Mouse (Mus musculus) limb, embryonic 14.5 days (tissue): ENCODE results near the gene Bclaf1. TPM values are rescaled to one million over a fixed set of nuclear protein-coding genes. Genes with fewer than 3 reads are reported as not detected.

Experiments
- ATAC-seq: fragments of 200-750 bp; cut with Nextera tagmentation; 2 replicates; pipeline ENCODE4 v1.8.0; 2017; ENCODE audit warnings: low read depth, moderate number of reproducible peaks, moderate TSS enrichment; ENCODE audit not compliant: low FRiP score
- DNase-seq: peaks from one replicate; pipeline ENCODE4 v3.0.0-alpha.2; 2015; ENCODE audit warnings: low spot score
- H3K27ac ChIP-seq: fragments of 300-500 bp; sonication (generic); replicated peaks from 2 replicates; pipeline ENCODE4 v1.5.1; 2014; ENCODE audit warnings: low read depth, mild to moderate bottlenecking, low read length, moderate library complexity, mixed read lengths
- H3K27me3 ChIP-seq: fragments of 300-500 bp; sonication (generic); 2 replicates; pipeline ENCODE4 v1.6.1; 2014; ENCODE audit warnings: low read length, mixed read lengths; ENCODE audit not compliant: control insufficient read depth, insufficient read depth
- H3K36me3 ChIP-seq: fragments of 300-500 bp; sonication (generic); 2 replicates; pipeline ENCODE4 v1.6.1; 2014; ENCODE audit warnings: mild to moderate bottlenecking, low read length, moderate library complexity, mixed read lengths; ENCODE audit not compliant: control insufficient read depth, insufficient read depth
- H3K4me1 ChIP-seq: fragments of 300-500 bp; sonication (generic); 2 replicates; pipeline ENCODE4 v1.6.1; 2014; ENCODE audit warnings: antibody characterized with exemption, low read length, mixed read lengths; ENCODE audit not compliant: control insufficient read depth, insufficient read depth
- H3K4me2 ChIP-seq: fragments of 300-500 bp; sonication (generic); replicated peaks from 2 replicates; pipeline ENCODE4 v1.6.1; 2014; ENCODE audit warnings: low read depth, mild to moderate bottlenecking, low read length, moderate library complexity; ENCODE audit not compliant: severe bottlenecking
- H3K4me3 ChIP-seq: fragments of 300-500 bp; sonication (generic); replicated peaks from 2 replicates; pipeline ENCODE4 v1.5.1; 2014; ENCODE audit warnings: low read length
- H3K9ac ChIP-seq: fragments of 300-500 bp; sonication (generic); 2 replicates; pipeline ENCODE4 v1.6.1; 2014; ENCODE audit warnings: mild to moderate bottlenecking, low read depth, low read length, moderate library complexity; ENCODE audit not compliant: severe bottlenecking
- H3K9me3 ChIP-seq: fragments of 300-500 bp; sonication (generic); 2 replicates; pipeline ENCODE4 v1.6.1; 2016; ENCODE audit warnings: low read length; ENCODE audit not compliant: control insufficient read depth
- POLR2A ChIP-seq: fragments of 200-500 bp; IDR thresholded peaks from 2 replicates; pipeline ENCODE4 v1.8.0; 2012; ENCODE audit warnings: inconsistent platforms, mild to moderate bottlenecking, moderate library complexity, borderline replicate concordance; ENCODE audit not compliant: insufficient read depth, insufficient read length; ENCODE audit errors: extremely low read depth
- WGBS: fragments of 180-500 bp; shearing (Covaris S2); extraction: QIAGEN DNeasy Blood & Tissue Kit; methylation state at CpG from one replicate; pipeline ENCODE4 v1.1.7; 2014; 5-methylcytosine and 5-hydroxymethylcytosine counted together
- polyA plus RNA-seq, 2 experiments: library from polyadenylated mRNA; depleted of rRNA in 1 of 2; stranded (reverse) in 1 of 2; unstranded in 1 of 2; fragments of >200 nt; fragmentation: Nextera tagmentation in 1 of 2; extraction: Ambion mirVana in 1 of 2; gene quantifications; 2 replicates each; pipeline versions ENCODE4 v1.2.1 to v1.2.3; 2012 to 2014

Bclaf1 gene
- polyA plus RNA-seq, 2 experiments = 88.4 to 129 TPM

DNA sequence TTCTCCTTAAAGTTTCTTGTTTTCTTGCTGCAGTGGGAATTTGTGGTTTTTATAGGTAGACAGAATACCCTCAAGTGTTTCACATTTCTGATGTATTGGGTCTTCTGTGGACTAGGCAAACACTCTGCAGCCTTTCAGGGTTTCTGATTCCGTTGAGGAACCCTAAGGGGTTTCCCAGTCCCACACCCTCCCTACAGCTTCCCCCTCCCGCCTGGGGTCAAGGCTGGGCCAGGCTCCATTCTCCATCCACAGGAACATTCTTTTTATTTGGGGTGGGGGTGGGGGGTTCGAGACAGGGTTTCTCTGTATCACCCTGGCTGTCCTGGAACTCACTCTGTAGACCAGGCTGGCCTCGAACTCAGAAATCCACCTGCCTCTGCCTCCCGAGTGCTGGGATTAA lies 13.2 kb upstream of the Bclaf1 start:
- Histone ChIP-seq H3K27ac (no peak overlapping the region), H3K9ac (no peak overlapping the region), H3K27me3 (no peaks in the 10 kb centered on the region), H3K36me3 (no peaks in the 10 kb centered on the region), H3K4me3 (no peak overlapping the region), H3K9me3 (no peaks in the 10 kb centered on the region), H3K4me1 (no peaks in the 10 kb centered on the region), H3K4me2 (no peak overlapping the region)
- DNase-seq = no peak
- TF ChIP-seq POLR2A = no peak
- WGBS = 77% methylated on average over 5 of the region's 5 CpGs
- no peak for ATAC-seq

DNA sequence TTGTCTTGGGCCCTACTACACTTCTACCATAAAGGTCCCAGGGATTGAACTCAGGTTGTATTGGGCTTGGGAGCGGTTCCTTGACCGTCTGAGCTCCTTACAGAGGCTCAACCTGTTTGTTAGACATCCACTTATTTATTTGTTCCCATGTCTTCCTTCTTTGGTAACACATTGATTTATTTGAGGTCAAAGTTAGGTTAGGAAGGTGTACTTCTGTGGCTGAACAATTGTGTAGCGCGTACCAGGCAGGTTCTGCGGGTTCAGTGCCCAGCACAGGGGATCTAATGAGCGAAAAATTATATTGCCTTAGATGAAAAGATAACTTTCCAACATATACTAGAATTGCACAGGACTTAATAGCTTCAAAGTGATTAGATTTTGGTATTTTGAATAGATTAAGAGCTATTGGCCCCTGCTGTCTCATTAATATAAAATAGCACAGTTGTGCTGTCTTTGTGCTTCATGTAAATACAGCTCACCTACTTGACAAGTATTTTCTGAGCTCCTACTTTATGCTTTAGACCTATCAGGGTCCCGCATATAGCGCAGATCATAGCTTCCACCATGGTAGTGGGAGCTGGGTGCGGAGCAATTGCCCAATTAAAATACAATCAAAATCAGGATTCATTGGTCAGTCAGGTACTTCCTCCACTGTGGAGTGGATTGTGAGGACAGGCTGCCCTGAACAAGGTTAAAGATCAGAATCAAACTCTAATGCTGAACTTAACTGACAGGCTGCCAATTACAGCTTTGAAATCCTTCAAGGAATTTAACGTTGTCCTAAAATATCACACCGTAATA lies 1.1 kb upstream of the Bclaf1 start:
- Histone ChIP-seq H3K4me3 (peak overlapping the region; percentile 85), H3K9ac (peak overlapping the region; percentile 96), H3K27me3 (no peaks in the 10 kb centered on the region), H3K4me1 (peaks cover 16% of the 10 kb centered on the region), H3K36me3 (0 out of 2 replicates have a peak, but pooled peaks cover 2% of the 10 kb centered on the region), H3K4me2 (peak overlapping the region; percentile 82), H3K9me3 (no peaks in the 10 kb centered on the region), H3K27ac (peak overlapping the region; percentile 99)
- 47% methylated on average over 11 of the region's 11 CpGs for WGBS
- no peak for ATAC-seq
- DNase-seq = no peak
- TF ChIP-seq POLR2A = no peak

DNA sequence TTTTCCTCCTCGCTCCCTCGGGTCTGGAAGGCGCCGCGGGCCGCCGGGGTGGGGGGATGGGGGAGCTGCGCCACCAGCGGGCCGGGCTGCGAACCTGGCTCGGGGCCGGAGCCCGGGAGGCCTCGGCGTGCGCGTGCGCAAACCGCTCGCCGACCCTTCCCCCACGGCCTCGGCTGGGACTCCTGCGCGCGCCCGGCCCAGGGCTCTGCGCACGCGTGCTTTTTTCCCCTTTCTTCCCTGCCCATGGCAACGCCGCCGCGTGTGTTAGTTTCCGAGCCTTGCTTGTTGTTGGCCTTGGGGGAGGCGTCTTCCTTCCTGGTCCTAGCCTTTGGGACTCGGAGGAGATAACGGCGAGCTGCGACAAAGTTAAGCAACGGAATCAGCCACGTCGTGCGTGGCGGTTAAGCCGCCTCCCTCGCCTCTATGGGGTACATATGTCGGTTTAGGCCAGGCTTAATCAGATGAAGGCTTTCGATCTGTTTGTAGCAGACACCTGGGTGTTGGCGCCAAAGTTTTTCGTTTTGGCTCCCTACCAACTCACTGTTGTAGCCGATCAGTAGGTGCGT lies 550 bp downstream of the Bclaf1 start:
- H3K27ac ChIP-seq = peak overlapping the region; percentile 99
- no peak for TF ChIP-seq POLR2A
- ATAC-seq (peak; percentile 75), DNase-seq (peak; percentile 90)
- H3K4me2 ChIP-seq = peak overlapping the region; percentile 60
- H3K4me3 ChIP-seq = peak overlapping the region; percentile 85
- peak overlapping the region; percentile 96 for H3K9ac ChIP-seq
- no peaks in the 10 kb centered on the region for H3K9me3 ChIP-seq
- H3K4me1 ChIP-seq = peaks cover 16% of the 10 kb centered on the region
- under 1% methylated on average over 40 of the region's 54 CpGs for WGBS
- H3K36me3 ChIP-seq = peaks cover 8% of the 10 kb centered on the region; the same call in 1 of the 2 replicates
- no peaks in the 10 kb centered on the region for H3K27me3 ChIP-seq

DNA sequence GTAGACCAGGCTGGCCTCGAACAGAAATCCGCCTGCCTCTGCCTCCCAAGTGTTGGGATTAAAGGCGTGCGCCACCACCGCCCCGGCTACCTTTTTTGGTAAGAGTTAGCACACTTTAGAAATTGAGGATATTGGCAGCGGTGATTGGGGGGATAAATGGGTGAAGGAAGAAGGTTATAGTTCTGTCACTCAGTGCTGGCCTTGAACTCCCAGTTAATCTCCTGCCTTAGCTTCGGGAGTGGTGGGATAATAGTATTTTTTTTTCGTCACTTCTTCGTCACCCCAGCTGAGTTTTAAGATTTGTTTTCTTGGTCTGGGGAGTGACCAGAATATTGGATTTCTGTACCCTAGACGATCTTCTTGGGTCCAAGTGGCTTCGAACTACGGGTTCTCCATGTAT lies 1.2 kb downstream of the Bclaf1 start:
- no peak for ATAC-seq
- Histone ChIP-seq H3K4me1 (peaks cover 16% of the 10 kb centered on the region), H3K4me3 (peak overlapping the region; percentile 85), H3K4me2 (peak overlapping the region; percentile 60), H3K27me3 (no peaks in the 10 kb centered on the region), H3K9ac (peak overlapping the region; percentile 96), H3K36me3 (peaks cover 14% of the 10 kb centered on the region; the same call in 1 of the 2 replicates), H3K27ac (no peak overlapping the region), H3K9me3 (no peaks in the 10 kb centered on the region)
- 52% methylated on average over 13 of the region's 13 CpGs for WGBS
- no peak for DNase-seq
- TF ChIP-seq POLR2A = no peak

DNA sequence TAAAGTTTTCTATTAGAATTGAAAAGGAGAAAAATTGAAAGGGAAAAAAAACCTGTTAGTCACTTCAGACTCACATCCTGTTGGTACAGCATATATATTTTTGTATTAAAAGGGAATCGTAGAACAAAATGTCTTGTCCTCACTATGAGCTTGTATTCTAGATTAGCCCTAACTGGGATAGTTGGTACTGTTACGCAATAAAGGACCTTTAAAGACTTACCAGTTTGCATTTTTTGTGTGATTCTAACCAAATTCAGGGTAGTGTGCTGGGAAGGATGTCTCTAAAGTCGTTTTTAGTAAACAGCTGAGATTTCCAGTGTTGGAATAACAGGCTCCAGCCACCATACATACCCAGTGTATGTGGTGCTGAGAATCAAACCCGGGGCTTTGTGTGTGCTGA lies 1.7 kb downstream of the Bclaf1 start:
- WGBS = 85% methylated on average over 4 of the region's 4 CpGs
- ATAC-seq (no peak), DNase-seq (no peak)
- Histone ChIP-seq H3K4me3 (no peak overlapping the region), H3K9me3 (no peaks in the 10 kb centered on the region), H3K9ac (no peak overlapping the region), H3K4me1 (peaks cover 16% of the 10 kb centered on the region), H3K36me3 (peaks cover 17% of the 10 kb centered on the region), H3K27me3 (no peaks in the 10 kb centered on the region), H3K27ac (no peak overlapping the region), H3K4me2 (peak overlapping the region; percentile 15; the same call in 1 of the 2 replicates)
- no peak for TF ChIP-seq POLR2A
